Mouse (Mus musculus): ENCODE data around the gene Ecm2. TPM values are rescaled to one million over a fixed set of nuclear protein-coding genes. Genes with fewer than 3 reads are reported as not detected.

Ecm2 gene
- polyA plus RNA-seq, 1 experiment from 2014 or later: 2.1 TPM

DNA sequence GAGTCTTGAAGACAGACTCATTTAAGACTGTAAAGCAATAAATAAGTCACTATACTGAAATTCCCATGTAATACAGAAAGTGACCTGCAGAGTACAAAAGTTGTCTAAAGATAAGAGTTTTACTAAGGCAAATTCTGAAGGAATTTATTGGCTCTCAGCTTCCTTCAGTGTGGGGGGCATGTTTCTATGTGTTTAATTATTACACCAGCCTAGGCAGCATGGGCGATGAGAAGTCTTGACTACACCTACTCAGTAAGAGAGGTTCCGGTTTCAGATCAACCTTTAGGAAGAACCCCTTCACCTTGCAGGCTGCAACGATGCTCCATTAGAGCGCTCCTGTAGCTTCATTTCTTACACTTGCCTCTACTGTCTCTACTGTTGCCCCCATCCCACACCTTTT, 26.0 kb downstream of the Ecm2 start:
- Histone ChIP-seq H3K9ac (replicated peaks) (no peak overlapping the region), H3K4me3 (no peak overlapping the region), H3K4me2 (replicated peaks) (no peak overlapping the region), H3K4me1 (no peaks in the 10 kb centered on the region), H3K36me3 (no peaks in the 10 kb centered on the region), H3K27me3 (no peaks in the 10 kb centered on the region), H3K9me3 (no peaks in the 10 kb centered on the region), H3K27ac (replicated peaks) (no peak overlapping the region)
- ATAC-seq (replicated peaks): no peak
- WGBS: 95% methylated on average over 4 of the region's 4 CpGs

DNA sequence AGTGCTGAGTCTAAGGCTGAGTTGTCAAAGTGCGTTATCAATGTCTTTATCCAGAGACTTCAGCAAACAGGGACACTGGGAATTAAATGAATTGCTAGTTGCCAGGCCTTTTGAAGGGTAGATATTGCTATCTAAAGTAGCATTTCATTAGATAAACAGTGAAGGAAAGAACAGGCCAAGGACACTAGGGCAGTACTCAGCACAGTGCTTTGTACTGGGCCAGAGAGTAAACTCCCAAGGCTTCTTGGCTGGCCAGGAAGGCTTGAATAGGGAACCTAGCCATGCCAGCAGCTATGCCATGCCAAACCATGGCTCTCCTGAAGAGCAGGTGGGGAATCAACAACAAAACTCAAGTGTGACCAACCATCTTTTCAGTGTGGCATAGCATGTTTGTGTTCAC, 32.3 kb downstream of the Ecm2 start:
- no peaks in the 10 kb centered on the region for H3K4me1 ChIP-seq
- WGBS: 94% methylated on average over 1 of the region's 1 CpGs
- no peak overlapping the region for H3K9ac ChIP-seq (replicated peaks)
- H3K27ac ChIP-seq (replicated peaks): no peak overlapping the region
- H3K27me3 ChIP-seq: no peaks in the 10 kb centered on the region
- H3K9me3 ChIP-seq: no peaks in the 10 kb centered on the region
- no peak overlapping the region for H3K4me3 ChIP-seq
- no peaks in the 10 kb centered on the region for H3K36me3 ChIP-seq
- H3K4me2 ChIP-seq (replicated peaks): no peak overlapping the region
- no peak for ATAC-seq (replicated peaks)

DNA sequence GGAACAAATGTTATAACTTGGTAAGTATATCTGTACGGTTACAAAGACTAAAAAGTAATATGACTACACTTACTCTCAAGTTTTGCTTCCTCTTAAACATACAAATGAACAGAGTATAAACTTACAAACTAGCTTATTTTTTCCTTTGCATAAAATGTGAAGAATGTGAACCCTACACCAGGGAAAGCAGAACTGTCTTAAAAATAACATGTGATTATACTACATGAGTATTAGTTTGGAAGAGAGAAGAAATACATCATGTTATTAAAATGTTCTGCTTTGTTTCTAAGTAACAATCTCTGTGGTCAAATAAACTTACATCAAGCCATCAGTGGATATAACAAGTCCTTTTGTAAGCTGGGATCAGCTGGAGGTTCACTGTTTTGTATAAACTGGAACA, 34.1 kb downstream of the Ecm2 start:
- Histone ChIP-seq H3K4me2 (replicated peaks) (no peak overlapping the region), H3K9ac (replicated peaks) (no peak overlapping the region), H3K27me3 (no peaks in the 10 kb centered on the region), H3K9me3 (no peaks in the 10 kb centered on the region), H3K4me1 (no peaks in the 10 kb centered on the region), H3K4me3 (no peak overlapping the region), H3K36me3 (no peaks in the 10 kb centered on the region), H3K27ac (replicated peaks) (no peak overlapping the region)
- ATAC-seq (replicated peaks): no peak
- 94% methylated on average over 1 of the region's 1 CpGs for WGBS

DNA sequence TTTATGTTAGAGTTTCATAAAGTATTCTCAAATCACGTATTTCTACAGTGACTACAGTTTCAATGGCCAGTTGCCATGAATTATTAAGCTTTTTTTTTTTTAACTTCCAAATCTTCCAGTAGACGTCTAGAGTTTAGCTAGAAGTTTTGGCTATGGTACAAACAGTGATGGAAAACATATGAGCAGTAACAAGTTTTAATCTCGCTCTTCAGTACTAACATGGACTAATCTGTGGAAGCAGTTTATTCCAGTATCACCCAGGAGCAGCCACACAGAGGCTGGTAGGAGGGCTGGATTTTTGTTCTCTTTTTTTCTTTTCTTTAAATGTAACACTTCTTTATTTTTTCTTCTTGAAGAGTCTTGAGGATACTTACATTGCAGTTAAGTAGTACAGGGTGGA, 39.7 kb downstream of the Ecm2 start, which contains the start of gene Aspn:
Aspn (plus strand) TSS at position 165 of the 400 bp plus-strand sequence.
- Histone ChIP-seq H3K4me3 (no peak within 1 kb of the TSS), H3K27ac (replicated peaks) (no peak within 1 kb of the TSS), H3K27me3 (no peaks in the 10 kb centered on the region), H3K36me3 (no peaks in the 10 kb centered on the region), H3K4me2 (replicated peaks) (no peak within 1 kb of the TSS), H3K9ac (replicated peaks) (no peak within 1 kb of the TSS), H3K4me1 (no peaks in the 10 kb centered on the region), H3K9me3 (no peaks in the 10 kb centered on the region)
- WGBS: 86% methylated on average over 3 of the region's 3 CpGs
- ATAC-seq (replicated peaks): no peak

DNA sequence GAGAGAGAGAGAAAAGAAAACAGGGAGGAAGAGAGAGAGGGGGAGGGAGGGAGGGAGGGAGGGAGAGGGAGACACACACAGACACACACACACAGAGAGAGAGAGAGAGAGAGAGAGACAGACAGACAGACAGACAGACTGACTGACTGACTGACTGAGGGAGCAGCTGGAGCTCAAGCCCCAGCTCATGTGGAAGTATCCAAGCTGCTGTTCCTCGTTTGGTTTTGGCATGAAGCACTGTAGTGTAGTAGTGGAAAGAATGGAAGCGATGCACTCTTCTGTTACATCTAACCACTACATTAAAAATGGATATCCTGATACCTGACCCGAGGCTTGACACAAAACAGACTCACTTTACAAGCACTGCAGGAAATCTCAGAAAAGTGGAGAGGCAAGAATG, 41.0 kb downstream of the Ecm2 start:
- Histone ChIP-seq H3K4me3 (no peak overlapping the region), H3K9ac (replicated peaks) (no peak overlapping the region), H3K4me2 (replicated peaks) (no peak overlapping the region), H3K36me3 (no peaks in the 10 kb centered on the region), H3K9me3 (no peaks in the 10 kb centered on the region), H3K4me1 (no peaks in the 10 kb centered on the region), H3K27me3 (no peaks in the 10 kb centered on the region), H3K27ac (replicated peaks) (no peak overlapping the region)
- 72% methylated on average over 3 of the region's 3 CpGs for WGBS
- ATAC-seq (replicated peaks): no peak

DNA sequence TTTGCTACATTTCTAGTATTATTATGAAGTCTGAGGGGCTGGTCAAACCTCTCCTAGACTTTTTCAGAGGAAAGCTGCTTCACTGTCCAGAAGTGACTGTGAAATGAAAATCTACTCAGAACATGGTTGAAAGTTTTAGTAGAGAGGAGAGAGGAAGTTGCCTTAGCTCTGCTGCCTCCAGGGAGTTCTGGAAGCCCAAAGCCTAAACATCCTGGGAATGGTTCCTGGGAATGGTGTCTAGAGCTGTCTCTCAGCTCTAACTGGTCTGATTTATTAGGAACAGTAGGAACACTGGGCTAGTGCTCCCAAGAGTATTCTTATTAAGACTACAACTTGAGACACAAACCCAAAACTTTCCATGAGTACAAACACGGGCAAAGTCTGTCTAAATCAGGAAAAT, 41.9 kb downstream of the Ecm2 start:
- WGBS: 95% methylated on average over 1 of the region's 1 CpGs
- H3K9me3 ChIP-seq: no peaks in the 10 kb centered on the region
- no peak overlapping the region for H3K9ac ChIP-seq (replicated peaks)
- no peak overlapping the region for H3K27ac ChIP-seq (replicated peaks)
- H3K27me3 ChIP-seq: no peaks in the 10 kb centered on the region
- no peak for ATAC-seq (replicated peaks)
- no peak overlapping the region for H3K4me3 ChIP-seq
- H3K4me1 ChIP-seq: no peaks in the 10 kb centered on the region
- no peak overlapping the region for H3K4me2 ChIP-seq (replicated peaks)
- H3K36me3 ChIP-seq: no peaks in the 10 kb centered on the region

DNA sequence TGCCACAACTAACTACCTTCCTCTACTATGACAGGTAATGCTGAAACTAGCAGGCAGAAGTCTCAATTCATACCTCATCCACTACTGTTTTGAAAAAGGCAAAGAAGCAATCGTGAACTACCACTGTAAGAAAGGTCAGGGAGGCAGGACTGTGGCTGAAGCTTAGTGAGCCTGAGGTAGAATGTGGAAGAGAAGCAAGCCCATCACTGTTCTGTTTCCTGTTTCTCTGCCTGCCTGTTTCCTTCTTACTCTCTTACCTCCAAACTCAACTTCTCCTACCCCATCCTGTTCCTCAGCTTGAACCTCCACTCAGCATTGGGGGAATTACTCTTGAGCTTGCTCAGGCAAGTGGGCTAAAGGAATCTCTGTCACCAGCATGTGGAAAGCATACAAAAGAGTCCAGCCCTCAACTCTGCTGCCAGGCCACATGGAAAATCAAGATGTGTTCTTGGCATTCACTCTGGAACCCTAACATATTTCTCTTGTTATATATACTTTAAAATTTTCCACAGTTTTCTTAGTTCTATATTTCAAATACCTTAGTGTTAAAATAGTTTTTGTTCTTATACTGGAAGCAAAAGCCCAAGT, 43.0 kb downstream of the Ecm2 start:
- WGBS: 92% methylated on average over 1 of the region's 1 CpGs
- H3K9me3 ChIP-seq: no peaks in the 10 kb centered on the region
- ATAC-seq (replicated peaks): no peak

DNA sequence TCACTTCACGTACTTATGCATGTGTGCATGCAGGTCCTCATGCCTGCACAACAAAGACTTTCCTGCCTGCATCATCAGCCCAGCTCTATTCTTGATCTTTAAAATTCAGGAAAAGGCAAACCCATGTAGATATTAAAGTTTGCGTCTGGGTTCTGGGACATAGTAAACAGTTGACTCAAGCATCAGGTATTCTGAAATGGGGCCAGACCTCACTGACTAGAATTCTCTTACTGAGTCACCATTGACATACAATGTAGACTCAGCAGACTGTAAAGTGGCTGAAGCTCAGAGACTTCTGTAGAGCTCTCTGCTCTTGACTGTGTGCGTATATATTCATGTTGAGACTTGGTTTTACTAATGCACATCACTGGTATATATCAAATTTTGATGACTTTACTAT, 45.0 kb downstream of the Ecm2 start:
- H3K36me3 ChIP-seq: no peaks in the 10 kb centered on the region
- no peaks in the 10 kb centered on the region for H3K4me1 ChIP-seq
- no peaks in the 10 kb centered on the region for H3K9me3 ChIP-seq
- no peaks in the 10 kb centered on the region for H3K27me3 ChIP-seq
- H3K4me3 ChIP-seq: no peak overlapping the region
- no peak overlapping the region for H3K27ac ChIP-seq (replicated peaks)
- H3K4me2 ChIP-seq (replicated peaks): no peak overlapping the region
- WGBS: 96% methylated on average over 3 of the region's 3 CpGs
- no peak overlapping the region for H3K9ac ChIP-seq (replicated peaks)
- ATAC-seq (replicated peaks): no peak

More for the DNA sequence above, 43.0 kb downstream of the Ecm2 start:
- H3K4me3 ChIP-seq: no peak overlapping the region
- no peaks in the 10 kb centered on the region for H3K4me1 ChIP-seq
- no peak overlapping the region for H3K4me2 ChIP-seq (replicated peaks)
- no peak overlapping the region for H3K27ac ChIP-seq (replicated peaks)
- no peaks in the 10 kb centered on the region for H3K36me3 ChIP-seq
- no peak overlapping the region for H3K9ac ChIP-seq (replicated peaks)
- H3K27me3 ChIP-seq: no peaks in the 10 kb centered on the region

DNA sequence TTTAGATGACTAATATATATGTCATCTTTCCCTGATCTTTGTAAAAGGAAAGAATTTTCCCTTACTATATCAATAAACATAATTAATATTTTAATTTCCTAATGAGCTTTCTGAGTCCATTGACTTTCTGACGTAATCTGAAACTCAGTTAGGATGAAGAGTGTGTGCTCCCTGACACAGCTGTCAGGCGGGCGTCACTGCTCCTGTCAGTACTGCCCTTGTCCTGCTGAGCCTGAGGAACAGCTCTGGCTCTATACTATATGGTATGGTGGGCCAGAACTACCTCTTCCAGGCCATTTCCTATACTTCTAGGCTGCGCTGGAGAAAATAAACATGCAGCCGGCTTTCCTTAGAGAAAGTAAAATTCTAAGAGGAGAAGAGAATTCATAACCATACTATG, 49.9 kb downstream of the Ecm2 start:
- no peak for ATAC-seq (replicated peaks)
- H3K27ac ChIP-seq (replicated peaks): no peak overlapping the region
- WGBS: 84% methylated on average over 5 of the region's 5 CpGs
- no peaks in the 10 kb centered on the region for H3K9me3 ChIP-seq
- no peak overlapping the region for H3K4me3 ChIP-seq
- no peak overlapping the region for H3K4me2 ChIP-seq (replicated peaks)
- no peaks in the 10 kb centered on the region for H3K4me1 ChIP-seq
- no peak overlapping the region for H3K9ac ChIP-seq (replicated peaks)
- H3K27me3 ChIP-seq: no peaks in the 10 kb centered on the region
- no peaks in the 10 kb centered on the region for H3K36me3 ChIP-seq

DNA sequence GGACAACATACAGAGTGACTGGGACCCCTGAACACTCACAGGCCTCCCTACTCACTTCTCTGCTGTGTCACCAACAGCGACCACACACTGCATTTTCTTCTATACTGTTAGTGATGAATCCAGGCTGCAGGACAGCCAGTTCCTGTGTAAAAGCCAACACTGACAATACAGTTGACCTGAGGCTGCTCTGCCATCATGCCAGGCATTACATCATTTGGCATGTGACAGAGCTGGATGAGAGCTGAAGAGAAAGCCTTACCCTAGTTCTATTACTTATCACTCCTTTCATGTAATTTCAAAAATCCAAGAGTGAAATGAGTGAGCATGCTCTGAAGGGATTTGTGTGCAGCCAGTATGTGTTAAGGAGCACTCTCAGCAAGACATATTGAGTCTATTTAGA, 51.6 kb downstream of the Ecm2 start:
- 81% methylated on average over 1 of the region's 1 CpGs for WGBS

DNA sequence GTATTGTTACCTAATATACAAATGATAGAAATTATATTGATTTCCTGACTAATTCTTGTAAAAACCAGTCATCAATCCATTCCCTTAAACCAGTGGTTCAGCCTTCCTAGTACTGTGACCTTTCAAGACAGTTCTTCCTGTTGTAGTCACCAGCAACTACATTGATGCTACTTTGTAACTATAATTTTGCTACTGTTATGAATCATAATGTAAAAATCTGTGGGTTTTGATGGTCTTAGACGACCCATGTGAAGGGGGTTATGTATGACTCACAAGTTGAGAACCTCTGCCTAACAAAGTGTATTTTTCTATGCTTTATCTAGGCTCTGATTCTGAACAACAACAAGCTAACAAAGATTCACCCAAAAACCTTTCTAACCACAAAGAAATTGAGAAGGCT, 52.3 kb downstream of the Ecm2 start:
- Histone ChIP-seq H3K4me2 (replicated peaks) (no peak overlapping the region), H3K27me3 (no peaks in the 10 kb centered on the region), H3K36me3 (no peaks in the 10 kb centered on the region), H3K4me3 (no peak overlapping the region), H3K9me3 (no peaks in the 10 kb centered on the region), H3K4me1 (no peaks in the 10 kb centered on the region), H3K9ac (replicated peaks) (no peak overlapping the region), H3K27ac (replicated peaks) (no peak overlapping the region)
- WGBS: 69% methylated on average over 1 of the region's 1 CpGs
- ATAC-seq (replicated peaks): no peak

More for the DNA sequence above, 51.6 kb downstream of the Ecm2 start:
- Histone ChIP-seq H3K9me3 (no peaks in the 10 kb centered on the region), H3K27me3 (no peaks in the 10 kb centered on the region), H3K9ac (replicated peaks) (no peak overlapping the region), H3K36me3 (no peaks in the 10 kb centered on the region), H3K4me1 (no peaks in the 10 kb centered on the region), H3K27ac (replicated peaks) (no peak overlapping the region), H3K4me3 (no peak overlapping the region), H3K4me2 (replicated peaks) (no peak overlapping the region)
- ATAC-seq (replicated peaks): no peak

DNA sequence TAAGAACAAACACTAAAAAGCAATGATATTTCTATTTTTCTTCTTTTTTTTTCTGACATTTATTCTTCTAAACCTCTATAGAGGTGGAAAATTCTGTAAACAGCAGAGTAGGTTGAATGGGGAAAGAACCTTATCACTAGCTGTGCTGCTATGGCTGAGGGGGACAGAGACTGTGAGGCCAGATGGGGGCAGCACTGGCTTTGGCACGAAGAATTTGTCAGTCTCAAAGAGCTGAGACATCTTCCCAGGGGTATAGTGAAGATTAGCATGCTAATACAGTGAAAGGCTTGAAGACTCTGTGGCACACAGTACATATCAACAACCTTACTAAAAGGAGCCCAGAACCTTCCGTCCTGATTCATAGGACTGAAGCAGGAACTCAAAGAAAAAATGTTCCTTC, 54.6 kb downstream of the Ecm2 start:
- Histone ChIP-seq H3K9ac (replicated peaks) (no peak overlapping the region), H3K4me2 (replicated peaks) (no peak overlapping the region), H3K36me3 (no peaks in the 10 kb centered on the region), H3K27me3 (no peaks in the 10 kb centered on the region), H3K27ac (replicated peaks) (no peak overlapping the region), H3K4me1 (no peaks in the 10 kb centered on the region), H3K4me3 (no peak overlapping the region), H3K9me3 (no peaks in the 10 kb centered on the region)
- WGBS: 32% methylated on average over 2 of the region's 2 CpGs
- no peak for ATAC-seq (replicated peaks)

DNA sequence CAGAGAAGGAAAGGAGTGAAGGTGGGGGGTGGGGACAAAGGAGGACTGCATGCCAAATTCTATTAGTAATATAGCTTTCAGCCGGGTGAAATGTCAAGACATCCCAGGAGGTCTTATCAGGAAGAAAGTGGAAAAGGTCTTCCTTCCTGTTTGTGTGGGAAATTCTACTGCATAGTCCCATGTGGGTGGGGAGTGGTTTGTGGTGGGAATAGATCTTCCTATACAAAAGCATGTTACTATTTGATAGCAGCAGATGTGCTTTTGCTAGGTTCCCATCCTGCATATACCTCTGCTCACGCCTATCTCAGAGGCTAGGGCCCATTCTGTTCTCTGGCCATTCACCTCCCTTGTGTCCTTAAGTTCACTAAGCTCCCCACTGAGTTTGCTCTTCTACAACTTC, 56.3 kb downstream of the Ecm2 start:
- Histone ChIP-seq H3K4me2 (replicated peaks) (no peak overlapping the region), H3K36me3 (no peaks in the 10 kb centered on the region), H3K27me3 (no peaks in the 10 kb centered on the region), H3K9ac (replicated peaks) (no peak overlapping the region), H3K9me3 (no peaks in the 10 kb centered on the region), H3K4me3 (no peak overlapping the region), H3K4me1 (no peaks in the 10 kb centered on the region), H3K27ac (replicated peaks) (no peak overlapping the region)
- no peak for ATAC-seq (replicated peaks)
- WGBS: 78% methylated on average over 2 of the region's 2 CpGs

All from forebrain, embryonic 15.5 days (tissue).